Mouse (Mus musculus): ENCODE measurements around the gene Gm9958. TPM values are rescaled to one million over a fixed set of nuclear protein-coding genes. Genes with fewer than 3 reads are reported as not detected.

Gene Gm9958
- 2.3 TPM in 2 replicates for polyA plus RNA-seq (2012; rRNA removed)

GRCm38 (mm10) chr5:90367067-90367303 is at the start of gene Gm9958:
Gm9958 (plus strand) TSS chr5:90367204.

GRCm38 (mm10) chr5:90366121-90367066 is 610 bp upstream of the Gm9958 start, which contains the start of gene Ankrd17:
Ankrd17 (minus strand) TSS chr5:90366577.

Other genes with a start within 250 kb of the Gm9958 start
- 30.0 and 30.5 TPM in 2 replicates for gene Cox18, start 143.2 kb upstream of the Gm9958 start, polyA plus RNA-seq (2012; rRNA removed)
- gene Ankrd17, start 627 bp upstream of the Gm9958 start, polyA plus RNA-seq (2012; rRNA removed) = 55.1 and 56.3 TPM in 2 replicates
- 1.3 and 2.0 TPM in 2 replicates for gene Alb, start 93.7 kb downstream of the Gm9958 start, polyA plus RNA-seq (2012; rRNA removed)
- gene Afp, start 123.5 kb downstream of the Gm9958 start, polyA plus RNA-seq (2012; rRNA removed) = 1.1 and 1.7 TPM in 2 replicates
- gene Afm, start 151.7 kb downstream of the Gm9958 start, polyA plus RNA-seq (2012; rRNA removed) = not detected in 2 replicates
- 0.17 and 0.18 TPM in 2 replicates for gene 5830473C10Rik, start 193.9 kb downstream of the Gm9958 start, polyA plus RNA-seq (2012; rRNA removed)

All from central nervous system, embryonic 18 days (tissue).